Mouse (Mus musculus): ENCODE measurements around the gene Agr2.

- TF ChIP-seq CTCF (IDR thresholded peaks at IDR 0.05; ENCODE audit: control insufficient read depth, insufficient read depth, insufficient replicate concordance, low read depth, low read length): no peak
- no peak for TF ChIP-seq POLR2A (IDR thresholded peaks at IDR 0.05; ENCODE audit: control insufficient read depth, low read depth, low read length)
Observed at GRCm38 (mm10) chr12:36050276-36050675, 57.6 kb downstream of the Agr2 start.
